Mouse (Mus musculus): ENCODE data around the gene Parp11. TPM values are rescaled to one million over a fixed set of nuclear protein-coding genes. Genes with fewer than 3 reads are reported as not detected.

Gene Parp11
- 16.5 to 49.2 TPM (median 31.2 TPM) in 3 replicates for total RNA-seq (2017)

DNA sequence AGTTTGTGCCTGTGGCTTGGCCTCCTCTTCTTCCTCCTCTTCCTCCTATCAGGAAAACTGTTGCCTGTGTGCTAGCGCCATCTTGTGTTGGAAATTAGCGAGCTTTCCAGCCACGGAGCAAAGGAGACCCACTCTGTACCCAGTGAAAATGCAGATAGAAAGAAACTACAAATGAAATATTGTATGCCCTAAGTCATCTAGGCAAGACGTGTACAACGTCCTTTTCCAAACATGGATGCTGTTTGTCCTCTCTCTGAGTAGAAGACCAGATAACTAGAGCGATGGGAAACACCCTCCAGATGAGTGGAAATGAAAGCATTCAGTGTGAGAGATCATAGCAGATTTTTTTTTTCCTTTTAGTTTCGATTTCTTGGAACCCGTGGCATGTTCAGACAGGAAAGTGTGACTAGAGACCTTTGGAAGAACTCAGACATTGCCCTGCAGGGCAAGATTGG is at the start of gene Parp11:
Gene Parp11 (plus strand): TSS at position 405 of the 455 bp plus-strand sequence.
- ATAC-seq (replicated peaks; ENCODE audit: insufficient number of reproducible peaks, low FRiP score, low TSS enrichment, poor library complexity, severe bottlenecking) = peak; percentile 39

DNA sequence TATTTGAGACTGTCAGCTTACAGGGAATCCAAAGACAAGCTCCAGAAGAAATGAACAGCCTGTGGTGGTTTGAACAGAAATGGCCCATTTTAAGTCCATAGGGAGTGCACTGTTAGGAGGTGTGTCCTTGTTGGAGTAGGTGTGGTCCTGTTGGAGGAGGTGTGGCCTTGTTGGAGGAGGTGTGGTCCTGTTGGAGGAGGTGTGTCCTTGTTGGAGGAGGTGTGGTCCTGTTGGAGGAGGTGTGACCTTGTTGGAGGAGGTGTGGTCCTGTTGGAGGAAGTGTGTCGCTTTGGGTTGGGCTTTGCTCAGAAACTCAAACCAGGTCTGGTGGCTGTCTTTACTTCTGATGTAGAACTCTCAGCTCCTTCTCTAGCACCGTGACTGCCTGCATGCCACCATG is 48.6 kb upstream of the Parp11 start:
- ATAC-seq (replicated peaks; ENCODE audit: insufficient number of reproducible peaks, low FRiP score, low TSS enrichment, poor library complexity, severe bottlenecking) = no peak

DNA sequence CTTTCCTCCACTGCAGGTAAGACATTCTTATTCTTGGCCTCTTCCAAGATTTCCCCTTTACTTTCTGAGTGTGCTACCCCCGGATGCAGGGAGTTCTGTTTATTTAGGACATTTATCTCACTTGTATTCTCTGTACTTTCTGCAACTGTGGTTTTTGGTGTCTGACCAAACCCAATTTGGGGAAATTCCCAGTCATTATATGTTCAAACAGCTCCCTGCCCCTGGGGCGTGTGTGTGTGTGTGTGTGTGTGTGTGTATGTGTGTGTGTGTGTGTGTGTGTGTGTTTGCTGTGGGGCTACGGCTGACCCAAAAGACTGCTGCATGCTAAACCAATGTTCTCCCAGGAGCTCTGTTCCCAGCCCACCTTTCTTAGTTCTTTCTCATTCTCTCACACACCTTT is 45.2 kb upstream of the Parp11 start:
- ATAC-seq (replicated peaks; ENCODE audit: insufficient number of reproducible peaks, low FRiP score, low TSS enrichment, poor library complexity, severe bottlenecking) = no peak

DNA sequence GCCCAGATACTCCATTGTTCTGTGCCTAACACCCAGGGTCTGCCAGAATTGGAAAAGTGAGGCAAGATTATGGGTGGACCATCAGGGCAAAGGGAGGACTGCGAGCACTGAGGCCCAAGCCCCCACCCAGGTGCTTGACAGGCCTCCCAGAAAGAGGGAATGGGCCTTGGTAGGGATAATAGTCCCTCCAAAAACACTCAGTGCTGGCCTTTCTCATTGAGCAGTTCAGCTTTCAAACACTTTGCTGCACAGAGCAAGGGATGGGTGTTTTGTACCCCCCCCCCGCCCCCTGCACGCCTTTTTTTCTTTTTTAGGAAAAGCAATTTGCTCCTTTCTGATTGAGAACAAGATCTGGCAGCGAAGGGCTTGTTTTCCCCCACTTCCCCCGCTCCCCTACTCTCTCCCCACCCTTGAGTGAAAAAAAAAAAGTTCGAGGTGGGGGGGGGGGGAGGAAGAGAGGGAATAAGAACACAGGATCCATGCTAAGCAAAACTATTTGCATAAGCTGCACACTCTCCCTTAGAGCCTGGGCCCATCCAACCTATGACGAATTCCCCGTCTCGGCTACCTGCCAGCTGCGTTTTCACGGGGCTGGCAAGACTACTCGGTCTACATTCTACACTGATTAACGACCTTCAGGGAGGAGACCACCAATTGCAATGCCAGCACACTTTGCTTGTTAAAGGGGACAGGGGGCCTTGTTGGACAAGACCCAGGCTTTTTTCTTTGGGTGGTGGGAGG is 42.4 kb upstream of the Parp11 start:
- ATAC-seq (replicated peaks; ENCODE audit: insufficient number of reproducible peaks, low FRiP score, low TSS enrichment, poor library complexity, severe bottlenecking) = no peak

DNA sequence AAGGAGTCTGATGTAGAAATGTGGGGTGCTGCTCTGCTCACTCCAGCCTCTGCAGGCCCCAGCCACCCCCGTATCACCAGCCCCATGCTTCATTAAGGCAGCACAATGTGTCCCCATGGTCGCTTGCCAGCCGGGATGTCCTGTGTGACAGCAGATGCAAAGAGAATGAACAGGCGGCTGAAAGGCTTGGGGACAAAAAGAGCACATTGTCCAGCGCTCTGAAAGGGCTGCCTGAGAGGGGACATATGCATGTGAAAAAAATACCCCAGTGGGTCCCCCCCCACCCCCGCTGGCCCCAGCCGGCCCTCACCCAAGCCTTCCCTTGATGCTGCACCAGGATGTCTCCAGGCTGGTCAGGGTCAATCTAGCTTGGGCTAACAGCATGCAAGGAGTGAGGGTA is 41.0 kb upstream of the Parp11 start:
- no peak for ATAC-seq (replicated peaks; ENCODE audit: insufficient number of reproducible peaks, low FRiP score, low TSS enrichment, poor library complexity, severe bottlenecking)

DNA sequence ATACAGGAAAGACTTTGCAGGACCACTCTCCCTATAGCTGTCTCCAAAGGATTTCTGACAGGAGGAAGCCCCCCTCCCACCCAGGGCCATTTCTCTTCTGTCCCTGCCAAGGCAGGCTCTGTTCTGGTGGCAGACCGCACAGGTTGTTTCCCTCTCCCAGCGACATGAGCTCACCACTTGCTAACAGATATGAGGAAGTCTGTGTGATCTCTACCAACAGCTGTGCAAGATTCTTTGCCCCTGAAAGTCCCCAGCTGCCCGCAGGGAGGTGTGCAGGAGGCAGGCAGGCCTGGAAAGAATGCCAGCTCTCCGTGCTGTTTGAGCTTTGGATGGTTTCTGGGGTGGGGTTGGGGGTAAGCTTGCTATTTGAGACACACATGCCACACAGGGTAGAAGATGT is 38.9 kb upstream of the Parp11 start:
- ATAC-seq (replicated peaks; ENCODE audit: insufficient number of reproducible peaks, low FRiP score, low TSS enrichment, poor library complexity, severe bottlenecking) = no peak

DNA sequence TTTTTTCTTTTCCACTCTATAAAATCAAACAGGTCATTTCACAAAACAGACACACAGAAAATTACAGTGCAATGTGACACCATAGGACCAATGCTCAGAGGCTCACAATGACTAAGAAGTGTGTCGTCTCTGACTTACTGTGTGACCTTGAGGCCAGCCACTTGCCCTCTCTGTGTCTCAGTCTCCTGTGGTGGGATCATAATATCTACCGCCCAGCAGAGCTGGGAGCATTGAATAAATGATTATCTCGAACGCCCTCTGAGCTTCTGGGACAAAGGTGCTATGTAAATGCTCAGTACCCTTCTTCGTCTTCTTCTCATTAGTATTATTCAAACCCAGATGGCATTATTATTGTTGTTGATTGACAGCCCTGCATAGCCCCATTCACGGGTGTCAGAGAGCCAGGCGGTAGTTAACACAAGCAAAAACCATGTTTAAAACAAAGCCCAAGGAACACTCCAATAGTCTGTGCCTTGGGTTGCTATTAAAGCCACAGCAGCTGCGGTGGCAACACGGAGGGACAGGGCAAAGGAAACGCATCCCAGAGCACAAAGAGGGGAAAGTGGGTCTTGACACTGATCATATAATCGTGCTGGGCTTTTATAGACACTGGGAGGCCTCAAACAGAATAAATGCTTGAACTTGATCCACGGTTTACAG is 29.0 kb upstream of the Parp11 start:
- no peak for ATAC-seq (replicated peaks; ENCODE audit: insufficient number of reproducible peaks, low FRiP score, low TSS enrichment, poor library complexity, severe bottlenecking)

DNA sequence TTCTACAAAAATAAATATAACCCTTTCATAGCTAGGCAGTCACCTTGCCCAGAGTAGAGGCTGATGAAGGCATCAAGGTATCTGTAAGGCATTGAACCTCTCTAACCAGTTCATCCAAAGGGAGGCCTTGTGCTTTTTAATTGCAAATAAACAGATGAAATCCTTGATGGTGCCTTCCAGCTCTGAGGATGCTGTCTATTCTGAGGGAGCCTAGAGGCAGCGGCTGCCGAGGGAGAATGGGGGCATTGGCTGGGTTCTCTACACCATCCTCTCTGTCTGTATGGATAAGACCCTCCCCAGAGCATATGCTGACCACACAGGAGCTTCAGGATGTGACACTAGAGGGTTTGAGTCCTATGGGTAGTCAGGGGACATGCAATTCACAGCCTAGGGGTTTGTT is 28.3 kb upstream of the Parp11 start:
- no peak for ATAC-seq (replicated peaks; ENCODE audit: insufficient number of reproducible peaks, low FRiP score, low TSS enrichment, poor library complexity, severe bottlenecking)

DNA sequence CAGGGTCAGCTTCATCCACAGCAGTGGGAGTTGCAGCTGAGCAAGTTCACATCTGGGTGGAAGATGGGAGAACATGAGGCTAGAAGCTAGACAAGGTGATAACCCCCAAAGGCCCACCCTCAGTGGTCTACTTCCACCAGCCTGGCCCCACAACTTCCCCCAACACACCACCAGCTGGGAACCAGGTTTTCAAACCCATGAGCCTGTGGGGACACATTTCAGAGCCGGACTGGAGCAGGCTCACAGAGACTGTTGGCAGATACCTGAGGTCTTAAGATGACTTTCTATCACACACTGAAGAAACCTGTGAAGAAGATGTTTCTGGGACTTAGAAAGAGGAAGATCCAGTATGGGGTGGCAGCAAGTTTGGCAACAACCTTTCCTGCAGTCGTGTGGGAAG is 26.5 kb upstream of the Parp11 start:
- ATAC-seq (replicated peaks; ENCODE audit: insufficient number of reproducible peaks, low FRiP score, low TSS enrichment, poor library complexity, severe bottlenecking) = no peak

DNA sequence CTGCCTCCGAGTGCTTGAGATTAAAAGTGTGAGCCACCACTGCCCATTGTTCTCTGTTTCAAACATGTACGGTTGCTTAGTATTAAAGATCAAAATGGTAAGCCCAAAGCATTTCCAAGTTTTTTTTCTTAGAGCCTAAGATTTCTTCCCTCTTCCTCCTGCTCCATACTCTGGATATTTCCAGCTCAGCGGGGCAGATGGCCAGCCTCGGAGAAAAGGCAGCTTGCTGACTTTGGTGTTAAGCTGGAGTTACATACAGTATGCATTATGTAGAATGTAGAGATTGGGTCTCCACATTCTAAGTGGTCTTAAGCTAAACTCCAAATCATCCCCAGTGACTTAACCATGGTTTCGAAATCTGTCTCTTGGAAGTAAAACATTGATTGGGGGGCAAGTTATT is 21.5 kb upstream of the Parp11 start:
- no peak for ATAC-seq (replicated peaks; ENCODE audit: insufficient number of reproducible peaks, low FRiP score, low TSS enrichment, poor library complexity, severe bottlenecking)

DNA sequence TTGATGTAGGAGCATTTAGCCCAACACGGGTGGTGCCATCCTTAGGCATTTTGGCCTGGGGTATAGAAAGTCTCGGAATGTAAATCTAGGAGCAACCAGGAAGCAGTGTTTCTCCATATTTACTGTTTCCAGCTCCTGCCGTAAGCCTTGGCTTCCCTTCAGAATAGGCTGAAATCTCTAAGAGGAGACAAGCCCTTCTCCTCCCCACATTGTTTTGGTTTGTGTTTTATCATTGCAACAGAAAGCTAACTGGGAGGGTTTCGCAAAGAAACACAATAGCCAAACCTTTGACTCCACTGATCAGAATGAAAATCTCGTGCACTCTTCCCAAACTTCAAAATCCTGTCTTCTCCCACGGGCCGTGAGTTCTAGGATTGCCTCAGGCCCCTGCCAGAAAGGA is 15.9 kb upstream of the Parp11 start:
- ATAC-seq (replicated peaks; ENCODE audit: insufficient number of reproducible peaks, low FRiP score, low TSS enrichment, poor library complexity, severe bottlenecking) = no peak

DNA sequence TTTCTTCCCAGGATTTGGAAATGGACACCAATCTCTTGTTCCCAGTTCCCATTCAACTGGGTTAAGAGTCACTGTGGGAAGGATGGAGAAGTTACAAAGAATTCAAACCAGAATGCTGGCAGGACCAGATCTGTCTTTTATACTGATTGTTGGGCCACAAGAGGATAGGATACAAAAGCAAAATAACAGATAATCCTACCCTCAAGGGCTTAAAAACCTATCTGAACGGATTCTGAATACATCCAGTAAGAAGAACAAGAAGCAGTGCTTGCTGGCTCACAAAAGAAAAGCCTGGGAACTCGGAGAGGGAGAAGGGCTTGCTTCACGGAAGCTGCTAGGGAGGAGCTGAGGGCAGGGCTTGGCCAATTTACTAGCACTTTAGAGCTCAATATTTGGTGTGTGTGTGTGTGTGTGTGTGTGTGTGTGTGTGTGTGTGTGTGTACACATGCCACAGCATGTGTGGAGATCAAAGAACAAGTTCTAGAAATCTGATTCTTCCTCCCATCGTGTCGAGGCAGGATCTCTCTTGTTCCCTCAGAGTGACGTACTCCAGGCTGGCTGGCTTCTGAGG is 15.4 kb upstream of the Parp11 start:
- no peak for ATAC-seq (replicated peaks; ENCODE audit: insufficient number of reproducible peaks, low FRiP score, low TSS enrichment, poor library complexity, severe bottlenecking)

DNA sequence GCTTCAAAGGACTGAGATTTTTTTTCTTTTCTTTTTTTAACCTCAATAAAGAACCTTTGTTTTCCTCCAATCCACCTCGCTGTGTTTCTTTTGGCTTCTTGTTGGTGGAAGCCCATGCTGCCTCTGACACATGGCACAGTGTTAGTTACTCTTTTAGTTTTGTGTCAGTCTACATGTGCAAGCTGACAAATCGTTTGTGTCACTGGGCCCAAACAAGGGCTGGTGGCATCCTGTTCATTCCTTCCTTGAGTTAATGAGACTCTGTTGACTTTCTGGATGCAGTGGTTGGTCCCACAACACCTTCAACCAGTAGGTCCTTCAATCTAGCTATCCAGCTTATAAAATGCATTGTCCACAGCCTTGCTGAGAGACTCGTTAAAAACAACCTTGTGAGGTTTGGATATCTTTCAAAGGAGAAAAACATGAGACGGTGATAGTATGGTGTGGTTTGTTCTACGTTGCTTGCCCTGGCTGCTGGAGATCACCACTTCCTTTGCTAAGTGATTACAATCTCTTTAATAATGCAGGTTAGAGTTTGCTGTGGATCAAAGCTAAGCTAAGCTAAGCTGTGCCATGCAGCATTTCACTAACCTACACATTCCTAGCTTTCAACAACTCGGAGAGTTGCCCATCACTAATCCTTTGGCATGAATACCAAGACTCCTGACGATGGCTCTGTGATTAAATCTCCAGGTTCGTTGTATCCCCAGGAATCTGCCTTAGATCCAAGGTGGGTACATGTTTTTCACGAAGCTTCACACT is 12.6 kb upstream of the Parp11 start:
- ATAC-seq (replicated peaks; ENCODE audit: insufficient number of reproducible peaks, low FRiP score, low TSS enrichment, poor library complexity, severe bottlenecking) = no peak

DNA sequence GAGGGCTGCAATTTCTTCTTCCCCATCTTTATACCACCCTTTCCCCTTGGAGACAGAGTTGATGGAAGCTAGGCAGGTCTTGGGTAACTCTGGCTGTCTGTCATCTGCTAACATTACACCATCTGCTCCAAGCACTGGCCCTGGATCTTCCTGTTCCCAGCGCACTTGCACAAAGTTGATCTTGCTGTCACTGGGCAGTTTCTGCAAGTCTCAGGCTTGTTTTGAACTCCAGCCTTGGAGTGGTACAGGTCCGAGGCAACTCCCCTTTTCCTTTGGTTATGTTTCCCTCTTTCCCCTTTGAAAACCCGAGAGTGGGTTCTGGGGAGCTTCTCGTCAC is 12.0 kb upstream of the Parp11 start:
- ATAC-seq (replicated peaks; ENCODE audit: insufficient number of reproducible peaks, low FRiP score, low TSS enrichment, poor library complexity, severe bottlenecking) = no peak

DNA sequence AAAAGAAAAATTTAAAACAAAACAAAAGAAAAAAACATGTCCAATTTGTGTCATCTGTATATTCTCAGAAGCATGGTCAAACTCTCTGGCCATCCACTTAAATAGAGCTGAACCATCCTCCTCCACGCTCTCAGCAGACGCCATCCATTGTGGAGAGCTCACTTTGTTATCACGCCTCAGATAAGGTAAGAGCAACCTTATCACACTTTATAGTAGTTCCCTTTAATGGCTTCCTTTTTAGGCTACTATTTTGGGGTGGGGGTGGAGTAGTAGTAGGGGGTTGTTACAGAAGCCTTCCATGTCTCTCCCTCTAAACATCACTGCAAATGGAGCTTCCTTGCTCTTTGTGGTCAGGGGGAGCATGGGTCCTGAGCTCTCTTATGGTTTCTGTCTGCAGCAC is 7.6 kb upstream of the Parp11 start:
- no peak for ATAC-seq (replicated peaks; ENCODE audit: insufficient number of reproducible peaks, low FRiP score, low TSS enrichment, poor library complexity, severe bottlenecking)

DNA sequence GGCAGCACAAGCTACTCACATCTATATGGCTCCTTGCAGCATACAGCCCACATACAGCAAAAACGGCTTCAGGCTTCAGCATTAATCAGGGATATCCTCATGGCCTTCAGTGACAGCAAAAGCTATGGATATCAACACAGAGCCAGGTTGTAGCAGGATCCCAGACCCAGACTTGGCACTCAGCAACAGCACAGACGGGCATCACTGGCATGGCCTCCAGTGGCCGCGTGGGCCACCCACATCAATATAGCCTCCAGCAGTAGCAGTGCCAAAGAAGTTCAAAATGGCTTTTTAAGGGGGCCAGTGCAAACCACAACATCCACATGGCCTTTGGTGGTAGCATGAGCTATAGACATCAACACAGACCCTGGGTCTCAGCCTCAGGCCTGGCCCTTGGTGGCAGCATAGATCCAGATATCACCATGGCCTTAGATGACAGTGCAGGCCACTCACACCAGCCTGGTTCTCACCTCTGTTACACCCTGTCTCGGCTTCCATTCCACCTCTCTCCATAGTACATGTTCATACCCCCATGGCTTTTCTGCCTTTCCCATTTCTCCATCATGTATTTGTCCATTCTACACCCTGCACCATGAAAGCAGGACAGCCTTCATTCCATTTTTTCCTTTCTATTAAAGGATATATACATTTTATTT is 7.0 kb upstream of the Parp11 start:
- ATAC-seq (replicated peaks; ENCODE audit: insufficient number of reproducible peaks, low FRiP score, low TSS enrichment, poor library complexity, severe bottlenecking) = no peak

DNA sequence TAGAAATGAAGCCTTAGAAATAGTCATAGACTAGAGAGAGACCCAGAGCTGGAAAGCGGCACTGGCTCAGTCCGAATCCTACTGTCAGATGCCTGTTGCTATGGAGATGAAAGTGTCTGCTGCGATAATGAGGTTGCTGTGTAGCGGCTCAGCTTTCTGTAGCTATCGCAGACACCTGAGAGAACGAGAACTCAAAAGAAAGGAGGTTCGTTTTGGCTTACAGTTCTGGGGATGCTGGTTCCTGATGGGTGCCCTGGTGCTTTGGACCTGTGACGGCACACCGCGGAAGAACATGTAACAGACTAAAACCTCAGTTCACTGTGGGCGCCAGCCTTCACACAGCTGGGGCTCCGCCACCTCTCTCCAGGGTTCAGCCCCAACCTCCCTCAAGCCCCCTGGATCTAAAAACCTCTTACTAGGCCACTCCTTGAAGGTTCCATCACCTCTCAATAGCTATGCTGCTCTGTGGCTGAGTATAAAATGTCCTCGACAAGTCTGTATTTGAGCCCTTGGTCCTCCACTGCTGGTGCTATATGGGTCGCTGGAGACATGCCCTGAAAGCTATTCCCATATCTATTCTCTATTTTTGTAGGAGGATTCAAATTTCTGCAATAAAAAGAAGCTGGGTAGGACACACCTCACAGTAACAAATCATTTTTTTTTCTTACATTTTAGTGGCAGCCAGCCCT is 6.1 kb upstream of the Parp11 start:
- no peak for ATAC-seq (replicated peaks; ENCODE audit: insufficient number of reproducible peaks, low FRiP score, low TSS enrichment, poor library complexity, severe bottlenecking)

DNA sequence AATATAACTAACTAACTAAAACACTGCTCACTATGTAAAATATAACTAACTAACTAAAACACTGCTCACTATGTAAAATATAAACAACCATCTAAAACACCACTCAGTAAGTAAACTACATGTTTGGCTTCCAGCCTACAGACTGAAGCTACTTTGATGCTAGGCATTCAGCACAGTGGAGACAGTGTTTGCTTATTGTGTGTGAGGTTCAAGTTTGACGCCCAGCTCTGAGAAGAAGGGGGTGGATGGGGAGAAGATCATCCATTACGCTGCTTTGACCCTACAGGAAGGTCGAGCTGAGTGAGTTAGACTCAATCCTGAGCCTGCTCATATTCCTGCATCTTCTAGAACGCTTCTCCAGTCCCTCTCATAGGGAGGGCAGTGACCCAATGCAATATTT is 4.1 kb upstream of the Parp11 start:
- no peak for ATAC-seq (replicated peaks; ENCODE audit: insufficient number of reproducible peaks, low FRiP score, low TSS enrichment, poor library complexity, severe bottlenecking)

DNA sequence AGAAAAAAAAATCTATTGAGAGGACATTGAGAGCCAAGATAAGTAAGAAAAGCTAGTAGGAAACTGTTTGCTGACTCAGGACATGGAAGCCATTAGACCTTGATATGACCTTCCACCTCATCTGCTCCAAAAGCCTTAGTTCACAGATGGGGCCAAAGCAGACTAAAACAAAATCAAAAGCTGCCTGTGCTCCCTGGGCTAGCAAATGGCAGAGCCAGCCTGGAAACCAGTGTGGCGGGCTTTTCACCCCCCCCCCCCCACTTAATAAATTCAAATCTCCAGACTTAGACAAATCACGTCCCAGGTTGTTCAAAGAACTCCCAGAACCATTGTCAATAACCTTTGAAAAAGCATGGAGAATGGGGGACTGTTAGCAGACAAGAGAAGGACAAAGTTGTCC is 2.7 kb upstream of the Parp11 start:
- no peak for ATAC-seq (replicated peaks; ENCODE audit: insufficient number of reproducible peaks, low FRiP score, low TSS enrichment, poor library complexity, severe bottlenecking)
